Mouse (Mus musculus): ENCODE results near the gene Rab11fip2.

Gene Rab11fip2

GRCm38 (mm10) chr19:59853061-59853460 lies 90.4 kb downstream of the Rab11fip2 start:
- peak; percentile 52 for DNase-seq (ENCODE audit: inconsistent ontology term)
